Mouse (Mus musculus): ENCODE measurements around the gene Gm7137. TPM values are rescaled to one million over a fixed set of nuclear protein-coding genes. Genes with fewer than 3 reads are reported as not detected.
"Not testable (repeated sequence)": the region's sequence is repeated elsewhere in the genome, so short reads cannot be mapped to it uniquely, and the experiment has no call there.

Gene Gm7137
- not detected for total RNA-seq (2021)

- not testable (repeated sequence) for DNase-seq (ENCODE audit: extremely low spot score in 1 of 2, low spot score in 1 of 2)
These were observed at the start of gene Gm7137 for GRCm38 (mm10) chr10:77787876-77788275. Gene Gm7137, minus strand, starts transcription at chr10:77788200.

- no peak for DNase-seq (ENCODE audit: extremely low spot score in 1 of 2, low spot score in 1 of 2)
These were observed 47.6 kb upstream of the Gm7137 start, which contains the start of gene Krtap10-10 for GRCm38 (mm10) chr10:77835647-77836046. Gene Krtap10-10, plus strand, starts transcription at chr10:77835947.

DNA sequence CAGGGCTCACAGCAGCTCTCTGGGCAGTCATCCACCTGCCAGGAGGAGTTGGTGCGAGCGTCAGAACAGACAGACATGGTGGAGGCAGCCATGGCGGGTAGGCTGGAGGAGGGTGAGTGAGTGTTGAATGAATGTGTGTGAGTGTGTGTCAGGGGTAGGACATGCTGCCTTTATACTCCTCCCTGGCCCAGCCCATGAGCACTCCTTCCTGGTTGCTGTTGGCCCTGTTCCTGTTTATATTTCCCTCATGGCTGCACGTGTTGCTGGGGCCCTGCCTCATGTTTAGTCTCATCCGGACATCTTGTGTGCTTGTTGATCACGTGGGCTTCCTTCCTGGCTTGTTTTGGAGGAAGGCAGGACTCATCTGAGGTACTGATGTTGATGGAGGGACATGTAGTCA, 39.0 kb upstream of the Gm7137 start, which contains the start of gene Krtap10-4:
Gene Krtap10-4, minus strand, starts transcription at position 145 of the 400 bp plus-strand sequence.
- no peak for DNase-seq (ENCODE audit: extremely low spot score in 1 of 2, low spot score in 1 of 2)

DNA sequence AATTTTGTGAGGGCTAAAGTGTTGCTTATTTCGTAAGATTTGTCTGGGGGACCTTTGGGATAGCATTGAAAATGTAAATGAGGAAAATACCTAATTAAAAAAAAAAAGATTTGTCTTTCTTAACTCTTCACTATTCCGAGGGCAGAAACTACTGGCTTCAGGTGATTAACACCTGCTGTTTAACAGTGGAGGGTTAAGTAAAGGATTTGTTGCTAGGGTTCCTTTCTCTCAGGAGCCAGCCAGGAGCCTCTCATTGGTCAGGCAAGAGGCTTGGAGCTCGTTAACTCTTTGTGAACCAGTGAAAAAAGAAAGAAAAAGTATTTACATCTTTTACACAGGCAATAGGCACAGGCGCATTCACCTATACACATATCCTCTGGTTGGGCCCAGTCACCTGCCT, 31.2 kb upstream of the Gm7137 start:
- DNase-seq (ENCODE audit: extremely low spot score in 1 of 2, low spot score in 1 of 2), result no peak

DNA sequence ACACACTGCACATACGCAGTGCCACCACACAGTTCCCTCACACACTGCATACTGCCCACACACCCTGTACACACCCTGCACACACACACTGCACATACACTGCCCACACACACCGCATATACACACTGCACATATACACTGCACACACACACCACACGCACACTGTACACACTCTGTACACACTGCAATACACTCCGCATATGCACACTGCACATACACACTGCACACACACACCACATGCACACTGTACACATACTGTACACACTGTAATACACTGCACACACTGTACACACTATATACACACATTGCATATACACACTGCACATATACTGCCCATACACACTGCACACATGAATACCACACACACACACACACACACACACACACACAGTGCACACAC, 30.5 kb upstream of the Gm7137 start:
- no peak for DNase-seq (ENCODE audit: extremely low spot score in 1 of 2, low spot score in 1 of 2)

DNA sequence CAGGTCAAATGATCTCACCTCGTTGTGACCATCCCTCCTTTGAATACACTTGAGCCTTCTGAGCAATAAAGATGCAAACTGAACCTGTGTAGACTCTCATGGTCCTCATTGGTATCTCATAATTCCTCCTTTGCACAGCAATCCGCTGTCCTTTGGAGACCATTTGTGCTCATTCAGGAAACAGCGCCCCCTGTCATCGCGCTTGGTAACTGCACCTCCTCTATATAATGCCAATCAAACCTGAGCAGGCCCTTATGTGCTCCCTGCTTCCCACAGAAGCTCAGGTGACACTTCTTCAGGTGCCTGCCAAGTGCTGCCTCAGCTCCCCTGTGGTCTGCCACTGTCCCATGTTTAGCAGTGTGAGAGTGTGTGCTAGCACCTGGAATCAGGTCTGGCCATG, 27.5 kb upstream of the Gm7137 start:
- DNase-seq (ENCODE audit: extremely low spot score in 1 of 2, low spot score in 1 of 2), result peak in 1 of 2 experiments; percentile 44

DNA sequence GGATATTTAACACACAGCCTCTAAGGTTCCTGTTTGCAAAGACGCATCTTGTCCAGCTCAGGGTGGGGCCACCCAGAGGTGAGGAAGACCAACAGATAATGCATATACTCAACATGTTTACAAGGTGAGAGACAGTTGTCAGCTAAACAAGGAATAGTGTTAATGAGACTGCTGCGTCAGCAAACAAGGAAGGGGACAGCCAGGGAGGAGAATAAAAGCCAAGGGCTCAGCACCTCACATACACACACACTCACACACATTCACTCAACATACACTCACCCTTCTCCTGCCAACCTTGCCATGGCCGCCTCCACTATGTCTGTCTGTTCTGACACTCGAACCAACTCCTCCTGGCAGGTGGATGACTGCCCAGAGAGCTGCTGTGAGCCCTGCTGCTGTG, 26.4 kb upstream of the Gm7137 start, which contains the start of gene Gm2696:
Gene Gm2696, plus strand, starts transcription at position 301 of the 400 bp plus-strand sequence.
- no peak for DNase-seq (ENCODE audit: extremely low spot score in 1 of 2, low spot score in 1 of 2)

DNA sequence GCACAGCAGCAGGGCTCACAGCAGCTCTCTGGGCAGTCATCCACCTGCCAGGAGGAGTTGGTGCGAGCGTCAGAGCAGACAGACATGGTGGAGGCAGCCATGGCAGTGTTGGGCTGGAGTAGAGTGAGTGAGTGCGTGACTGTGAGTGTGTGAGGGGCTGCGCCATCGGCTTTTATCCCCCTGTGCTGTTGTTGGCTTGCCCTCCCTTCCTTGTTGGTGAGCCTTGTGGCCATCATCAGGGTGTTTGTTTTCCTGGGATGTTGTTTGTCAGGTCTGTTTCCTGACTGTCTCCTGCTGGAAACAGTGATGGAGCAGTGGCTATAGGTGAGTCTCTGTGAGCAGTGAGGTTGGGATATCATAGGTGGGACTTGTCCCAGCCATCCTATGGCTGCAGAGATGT, 23.7 kb upstream of the Gm7137 start, which contains the start of gene Gm9507:
Gene Gm9507, minus strand, starts transcription at position 101 of the 400 bp plus-strand sequence.
- no peak for DNase-seq (ENCODE audit: extremely low spot score in 1 of 2, low spot score in 1 of 2)

- DNase-seq (ENCODE audit: extremely low spot score in 1 of 2, low spot score in 1 of 2), result no peak
These were observed 16.1 kb upstream of the Gm7137 start for GRCm38 (mm10) chr10:77804095-77804494.

DNA sequence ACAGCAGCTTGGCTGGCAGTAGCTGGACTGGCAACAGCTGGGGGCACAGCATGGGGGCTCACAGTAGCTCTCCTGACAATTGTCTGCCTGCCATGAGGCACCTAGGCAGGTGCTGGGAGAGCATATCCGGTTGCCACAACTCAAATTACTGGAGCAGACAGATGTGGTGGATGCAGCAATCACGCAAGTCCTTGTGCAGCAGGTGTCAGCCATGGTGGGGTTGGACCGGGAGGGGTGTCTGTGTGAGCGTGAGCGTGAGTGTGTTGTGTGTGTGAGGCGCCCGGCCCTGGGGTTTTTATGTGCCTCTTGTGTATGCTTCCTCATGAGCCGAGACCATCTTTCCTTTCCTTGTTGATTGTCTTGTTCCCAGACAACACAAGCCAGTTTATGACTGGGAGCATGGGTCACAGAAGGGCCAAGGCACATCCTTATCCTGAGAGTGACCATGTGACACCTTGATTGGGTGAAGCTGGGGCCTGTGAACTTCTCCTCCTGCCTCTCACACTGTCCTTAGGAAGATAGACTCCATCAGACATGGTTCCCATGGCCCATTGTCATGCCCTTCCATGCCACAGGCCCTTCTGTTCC, 11.0 kb upstream of the Gm7137 start, which contains the start of gene Gm19668:
Gene Gm19668, minus strand, starts transcription at position 213 of the 588 bp plus-strand sequence.
- DNase-seq (ENCODE audit: extremely low spot score in 1 of 2, low spot score in 1 of 2), result no peak

DNA sequence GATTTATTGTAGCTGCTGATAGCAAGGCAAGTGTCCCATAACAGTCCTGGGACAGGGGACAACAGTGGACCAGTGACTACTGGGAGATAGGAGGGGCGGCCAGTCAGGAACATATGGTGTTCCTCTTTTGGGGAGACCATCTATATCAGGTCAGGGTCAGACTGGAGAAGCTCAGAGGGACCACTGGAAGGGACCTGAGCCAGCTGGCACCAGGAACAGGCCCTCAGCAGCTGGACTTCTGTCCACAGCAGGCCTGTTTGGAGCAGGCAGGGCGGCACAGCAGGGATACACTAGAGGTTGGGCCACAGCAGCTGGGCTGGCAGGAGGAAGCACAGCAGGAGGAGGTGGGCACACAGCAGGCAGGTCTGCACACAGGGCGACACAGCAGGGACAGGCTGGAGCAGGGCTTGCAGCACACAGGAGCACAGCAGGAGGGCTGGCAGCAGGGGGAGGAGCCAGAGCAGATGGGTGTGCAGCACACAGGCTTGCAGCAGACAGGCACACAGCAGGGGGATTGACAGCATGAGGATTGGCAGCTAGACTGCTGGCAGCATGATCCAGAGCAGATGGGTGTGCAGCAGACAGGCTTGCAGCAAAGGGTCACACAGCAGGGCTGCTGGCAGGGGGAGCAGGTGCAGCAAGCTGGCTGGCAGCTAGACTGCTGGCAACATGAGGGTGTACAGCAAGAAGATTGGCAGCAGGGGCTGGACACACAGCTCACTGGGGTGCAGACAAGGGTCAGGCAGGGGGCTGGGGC, 10.3 kb upstream of the Gm7137 start:
- DNase-seq (ENCODE audit: extremely low spot score in 1 of 2, low spot score in 1 of 2), result not testable (repeated sequence)

DNA sequence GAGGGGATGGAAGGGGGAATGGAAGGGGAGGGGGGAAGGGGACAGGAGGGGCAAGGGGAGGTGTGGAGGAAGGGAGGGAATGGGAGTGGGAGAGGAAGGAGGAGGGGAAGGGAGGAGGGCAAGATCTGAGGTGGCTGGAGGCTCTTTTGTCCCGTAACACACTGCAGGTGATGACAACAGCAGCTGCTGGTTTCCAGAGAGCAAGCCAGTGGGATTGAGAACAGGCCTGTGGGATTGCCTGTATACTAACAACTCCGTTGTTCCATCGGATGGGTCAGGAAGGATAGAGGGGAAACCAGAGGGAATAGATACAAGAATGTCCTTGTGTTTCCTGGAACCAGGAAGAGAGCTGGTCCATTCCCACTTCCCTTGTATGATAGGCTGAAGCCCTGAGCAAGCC, 9.7 kb upstream of the Gm7137 start:
- DNase-seq (ENCODE audit: extremely low spot score in 1 of 2, low spot score in 1 of 2), result no peak

DNA sequence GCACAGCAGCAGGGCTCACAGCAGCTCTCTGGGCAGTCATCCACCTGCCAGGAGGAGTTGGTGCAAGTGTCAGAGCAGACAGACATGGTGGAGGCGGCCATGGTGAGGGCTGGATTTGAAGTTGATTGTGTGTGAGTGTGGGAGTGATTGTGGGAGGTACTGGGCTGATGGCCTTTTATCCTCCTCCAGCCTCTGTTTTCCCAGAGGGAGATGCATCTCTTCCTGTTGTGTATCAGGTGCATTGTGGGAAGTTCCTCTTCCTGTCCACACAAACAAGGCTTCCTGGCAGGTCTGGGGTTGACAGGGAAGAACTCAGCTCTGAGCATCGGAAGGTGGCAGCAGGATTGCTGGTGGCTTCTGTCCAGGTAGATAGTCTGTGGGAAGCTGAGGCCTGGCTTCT, 7.0 kb upstream of the Gm7137 start, which contains the start of gene Gm9639:
Gene Gm9639, minus strand, starts transcription at position 101 of the 400 bp plus-strand sequence.
- DNase-seq (ENCODE audit: extremely low spot score in 1 of 2, low spot score in 1 of 2), result no peak

DNA sequence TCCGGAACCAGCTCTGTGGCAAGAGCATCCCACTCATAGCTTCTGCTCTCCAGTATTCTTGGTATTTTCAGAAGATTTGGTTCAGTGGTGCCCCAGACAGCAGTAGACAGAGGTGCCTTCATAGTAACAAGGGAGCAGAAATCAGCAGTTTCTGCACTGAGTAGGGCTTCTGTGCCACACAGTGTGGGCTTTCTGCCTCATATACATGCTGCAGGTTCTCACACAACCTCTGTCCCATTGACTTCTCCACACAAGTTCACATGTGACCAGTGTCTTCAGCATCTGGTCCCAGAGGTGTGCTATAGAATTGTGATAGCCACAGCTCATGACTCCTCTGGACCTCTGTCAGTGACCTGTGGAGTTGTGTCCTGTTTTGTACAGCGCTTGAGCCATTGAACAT, 621 bp upstream of the Gm7137 start:
- DNase-seq (ENCODE audit: extremely low spot score in 1 of 2, low spot score in 1 of 2), result no peak

DNA sequence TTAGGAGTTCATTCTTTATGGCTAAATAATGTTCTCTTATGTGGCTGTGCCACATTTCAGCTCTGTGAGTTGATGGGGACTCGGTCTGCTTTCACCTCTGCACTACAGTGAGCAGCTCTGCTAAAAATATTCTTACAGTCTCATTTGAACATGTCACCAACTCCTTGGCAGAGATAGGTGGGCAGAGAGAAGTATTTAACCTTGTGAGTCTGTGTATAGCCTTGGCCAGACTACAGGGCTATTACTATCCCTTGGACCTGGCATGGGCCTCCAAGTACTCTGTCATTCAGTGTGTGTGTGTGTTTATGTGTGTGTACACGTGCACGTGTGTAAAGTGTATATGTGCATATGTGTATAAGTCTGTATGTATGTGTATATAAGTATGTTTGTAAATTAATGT, 4.6 kb downstream of the Gm7137 start:
- not testable (repeated sequence) for DNase-seq (ENCODE audit: extremely low spot score in 1 of 2, low spot score in 1 of 2)

GRCm38 (mm10) chr10:77782442-77782841, 5.6 kb downstream of the Gm7137 start, which contains the start of gene Gm3250:
Gene Gm3250, minus strand, starts transcription at chr10:77782542.
- DNase-seq (ENCODE audit: extremely low spot score in 1 of 2, low spot score in 1 of 2), result not testable (repeated sequence)

- not testable (repeated sequence) for DNase-seq (ENCODE audit: extremely low spot score in 1 of 2, low spot score in 1 of 2)
These were observed 11.2 kb downstream of the Gm7137 start, which contains the start of gene Gm7138 for GRCm38 (mm10) chr10:77776844-77777243. Gene Gm7138, minus strand, starts transcription at chr10:77776944.

GRCm38 (mm10) chr10:77772142-77772541, 15.9 kb downstream of the Gm7137 start:
- DNase-seq (ENCODE audit: extremely low spot score in 1 of 2, low spot score in 1 of 2), result not testable (repeated sequence)

DNA sequence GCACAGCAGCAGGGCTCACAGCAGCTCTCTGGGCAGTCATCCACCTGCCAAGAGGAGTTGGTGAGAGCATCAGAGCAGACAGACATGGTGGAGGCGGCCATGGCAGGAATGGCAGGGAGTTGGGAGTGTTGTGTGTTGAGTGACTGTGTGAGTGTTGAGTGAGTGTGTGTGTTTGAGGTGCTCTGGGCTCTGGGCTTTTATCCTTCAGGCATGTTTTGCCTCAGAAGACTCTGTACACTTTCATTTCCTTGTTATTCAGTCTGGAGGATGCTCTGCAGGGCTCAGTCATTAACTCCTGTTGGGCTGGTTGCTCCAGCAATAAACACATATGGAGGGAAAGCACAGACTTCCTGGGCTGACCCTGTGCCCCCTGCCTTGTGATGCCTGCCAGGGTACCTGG, 16.8 kb downstream of the Gm7137 start, which contains the start of gene Gm3238:
Gene Gm3238, minus strand, starts transcription at position 101 of the 400 bp plus-strand sequence.
- not testable (repeated sequence) for DNase-seq (ENCODE audit: extremely low spot score in 1 of 2, low spot score in 1 of 2)

GRCm38 (mm10) chr10:77769727-77770126, 18.3 kb downstream of the Gm7137 start:
- DNase-seq (ENCODE audit: extremely low spot score in 1 of 2, low spot score in 1 of 2), result no peak

DNA sequence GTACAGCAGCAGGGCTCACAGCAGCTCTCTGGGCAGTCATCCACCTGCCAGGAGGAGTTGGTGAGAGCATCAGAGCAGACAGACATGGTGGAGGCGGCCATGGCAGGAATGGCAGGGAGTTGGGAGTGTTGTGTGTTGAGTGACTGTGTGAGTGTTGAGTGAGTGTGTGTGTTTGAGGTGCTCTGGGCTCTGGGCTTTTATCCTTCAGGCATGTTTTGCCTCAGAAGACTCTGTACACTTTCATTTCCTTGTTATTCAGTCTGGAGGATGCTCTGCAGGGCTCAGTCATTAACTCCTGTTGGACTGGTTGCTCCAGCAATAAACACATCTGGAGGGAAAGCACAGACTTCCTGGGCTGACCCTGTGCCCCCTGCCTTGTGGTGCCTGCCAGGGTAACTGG, 28.4 kb downstream of the Gm7137 start, which contains the start of gene Gm3233:
Gene Gm3233, minus strand, starts transcription at position 101 of the 400 bp plus-strand sequence.
- DNase-seq (ENCODE audit: extremely low spot score in 1 of 2, low spot score in 1 of 2), result not testable (repeated sequence)
